Mouse (Mus musculus): ENCODE results near the gene Bcl6.

- TF ChIP-seq GATA1 (IDR thresholded peaks at IDR 0.05; ENCODE audit: low read length) (no peak), TAL1 (IDR thresholded peaks at IDR 0.05; ENCODE audit: low read length) (no peak)
Measured at GRCm38 (mm10) chr16:23919418-23919817, 69.2 kb downstream of the Bcl6 start.
